Mouse (Mus musculus): ENCODE measurements at regions not wholly inside any gene's neighbourhood (a gene's known extent, or its start where the extent isn't known, plus 50 kb on each side); places are given as distances from the start of the nearest gene placed in this dataset.

DNA sequence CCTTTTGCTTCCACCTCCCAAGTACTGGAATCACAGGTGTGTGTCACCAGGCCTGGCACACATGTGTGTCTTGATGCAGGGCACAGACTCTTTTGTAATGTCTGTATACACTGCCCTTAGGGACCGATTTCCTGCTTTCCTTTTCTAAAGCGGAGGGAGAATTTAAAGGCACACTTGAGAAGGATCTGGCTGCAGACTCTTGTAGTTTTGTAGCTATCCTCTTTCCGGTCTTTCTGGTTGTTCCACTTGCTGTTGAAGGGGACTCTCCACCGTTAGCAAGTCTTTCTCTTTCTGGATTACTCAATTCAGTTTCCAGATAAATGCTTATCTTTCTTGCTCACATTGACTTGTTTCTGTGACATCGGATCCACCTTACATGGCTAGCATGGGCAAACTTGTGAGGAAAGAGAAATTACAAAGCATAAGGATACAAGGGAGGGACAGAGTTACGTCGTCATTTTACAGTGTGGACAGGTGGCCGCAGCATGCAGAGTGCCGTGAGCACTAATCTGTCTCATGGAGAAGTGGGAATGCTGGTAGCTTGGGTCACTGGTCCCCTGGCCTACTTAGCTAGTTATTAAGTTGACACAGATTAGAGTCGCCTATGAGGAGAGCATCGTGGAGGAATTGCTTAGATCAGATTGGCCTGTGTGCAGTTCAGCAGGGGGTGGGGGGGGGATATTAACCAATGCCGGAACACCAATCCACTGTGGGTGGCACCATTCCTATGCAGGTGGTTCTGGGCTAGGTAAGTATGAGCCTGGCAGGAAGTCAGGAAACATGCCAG, 54.4 kb upstream of the Parp11 start:
- peak; percentile 5 for DNase-seq

DNA sequence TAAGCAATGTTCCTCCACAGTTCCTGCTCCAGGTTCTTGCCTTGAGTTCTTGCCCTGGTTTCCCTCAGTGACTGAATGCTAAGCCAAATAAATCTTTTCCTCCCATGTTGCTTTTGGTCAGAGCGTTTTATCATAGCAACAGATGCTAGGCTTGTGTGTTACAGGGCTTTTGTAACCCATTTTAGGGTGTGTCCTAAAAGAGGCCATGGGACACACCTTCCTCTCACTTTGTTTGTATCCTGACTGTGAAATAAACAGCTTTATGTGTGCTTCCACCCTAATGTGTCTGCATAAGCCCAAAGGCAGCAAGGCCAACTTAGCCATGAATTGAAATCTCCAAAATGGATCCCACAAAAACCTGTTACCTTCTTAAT, 53.9 kb upstream of the Parp11 start:
- no peak for DNase-seq

DNA sequence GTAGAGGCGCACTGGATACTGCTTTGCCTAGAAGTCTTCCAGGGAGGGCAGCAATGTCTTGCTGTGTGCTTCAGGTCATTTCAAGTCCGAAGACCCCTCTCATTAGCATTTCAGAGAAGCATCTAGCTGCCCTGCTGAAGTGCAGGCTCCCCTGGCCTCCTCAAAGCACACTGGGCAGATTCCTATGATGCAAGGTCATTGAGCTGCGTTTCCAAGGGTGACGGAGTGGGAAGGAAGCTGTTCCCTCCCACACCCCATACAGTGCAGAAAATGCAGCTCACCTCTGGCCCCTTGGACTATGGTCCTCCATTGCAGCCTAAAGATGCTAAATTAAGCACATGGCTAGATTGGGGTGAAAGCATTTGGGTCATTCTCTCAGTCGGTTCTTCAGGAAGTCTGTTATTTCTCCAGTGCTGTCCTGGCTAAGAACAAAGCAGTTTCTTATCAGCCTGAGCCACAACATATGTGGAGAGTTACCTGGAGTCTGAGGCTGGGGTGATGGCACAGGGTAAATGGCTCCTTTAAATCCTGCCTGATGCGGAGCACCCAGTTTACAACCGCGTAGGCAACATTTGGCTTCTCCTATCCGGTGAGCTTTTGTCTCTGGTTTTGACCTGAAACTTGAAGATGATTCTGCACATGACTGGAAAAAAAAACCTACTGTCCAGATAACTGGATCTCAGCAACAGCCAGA, 52.6 kb upstream of the Parp11 start:
- no peak for DNase-seq

Data from cerebellum, adult 18-20 months (tissue).